Mouse (Mus musculus): Measurements from ENCODE around the gene Cnih2. TPM values are rescaled to one million over a fixed set of nuclear protein-coding genes. Genes with fewer than 3 reads are reported as not detected.
A peak's percentile ranks its signal among the peaks of the same experiment; 100 is the strongest.

Gene Cnih2
- polyA plus RNA-seq, 1 experiment, result 5.2 TPM

GRCm38 (mm10) chr19:5051031-5051430, 47.3 kb downstream of the Cnih2 start:
- H3K27ac ChIP-seq (ENCODE audit: insufficient read depth, low read length), result peak overlapping the region; percentile 87

GRCm38 (mm10) chr19:5050047-5050905, 48.0 kb downstream of the Cnih2 start, which contains the start of gene Rin1:
Rin1 (plus strand) TSS chr19:5050481.
- 0 out of 2 replicates have a peak, but pooled peaks cover 7% of the 10 kb centered on the region for H3K4me1 ChIP-seq (ENCODE audit: control insufficient read depth, insufficient read depth, low read length)
- TF ChIP-seq POLR2A (IDR thresholded peaks at IDR 0.05; ENCODE audit: low read depth, low read length) (peak; percentile 88), CTCF (IDR thresholded peaks at IDR 0.05; ENCODE audit: borderline replicate concordance, insufficient read depth, low read length) (no peak)
- H3K4me3 ChIP-seq (ENCODE audit: insufficient read depth, low read length), result peak within 1 kb of the TSS; percentile 69
- H3K27ac ChIP-seq (ENCODE audit: insufficient read depth, low read length), result peak within 1 kb of the TSS; percentile 87

More at GRCm38 (mm10) chr19:5051031-5051430, 47.3 kb downstream of the Cnih2 start:
- Histone ChIP-seq H3K4me3 (ENCODE audit: insufficient read depth, low read length) (peak overlapping the region; percentile 69), H3K4me1 (ENCODE audit: control insufficient read depth, insufficient read depth, low read length) (0 out of 2 replicates have a peak, but pooled peaks cover 2% of the 10 kb centered on the region)
- no peak for TF ChIP-seq CTCF (IDR thresholded peaks at IDR 0.05; ENCODE audit: borderline replicate concordance, insufficient read depth, low read length)
- no peak; the same call in 1 of the 2 replicates for TF ChIP-seq POLR2A (IDR thresholded peaks at IDR 0.05; ENCODE audit: low read depth, low read length)

GRCm38 (mm10) chr19:5049325-5049724, 49.0 kb downstream of the Cnih2 start:
- 0 out of 2 replicates have a peak, but pooled peaks cover 7% of the 10 kb centered on the region for H3K4me1 ChIP-seq (ENCODE audit: control insufficient read depth, insufficient read depth, low read length)
- H3K27ac ChIP-seq (ENCODE audit: insufficient read depth, low read length), result peak overlapping the region; percentile 65
- TF ChIP-seq CTCF (IDR thresholded peaks at IDR 0.05; ENCODE audit: borderline replicate concordance, insufficient read depth, low read length), result no peak
- no peak for TF ChIP-seq POLR2A (IDR thresholded peaks at IDR 0.05; ENCODE audit: low read depth, low read length)
- no peak overlapping the region for H3K4me3 ChIP-seq (ENCODE audit: insufficient read depth, low read length)

DNA sequence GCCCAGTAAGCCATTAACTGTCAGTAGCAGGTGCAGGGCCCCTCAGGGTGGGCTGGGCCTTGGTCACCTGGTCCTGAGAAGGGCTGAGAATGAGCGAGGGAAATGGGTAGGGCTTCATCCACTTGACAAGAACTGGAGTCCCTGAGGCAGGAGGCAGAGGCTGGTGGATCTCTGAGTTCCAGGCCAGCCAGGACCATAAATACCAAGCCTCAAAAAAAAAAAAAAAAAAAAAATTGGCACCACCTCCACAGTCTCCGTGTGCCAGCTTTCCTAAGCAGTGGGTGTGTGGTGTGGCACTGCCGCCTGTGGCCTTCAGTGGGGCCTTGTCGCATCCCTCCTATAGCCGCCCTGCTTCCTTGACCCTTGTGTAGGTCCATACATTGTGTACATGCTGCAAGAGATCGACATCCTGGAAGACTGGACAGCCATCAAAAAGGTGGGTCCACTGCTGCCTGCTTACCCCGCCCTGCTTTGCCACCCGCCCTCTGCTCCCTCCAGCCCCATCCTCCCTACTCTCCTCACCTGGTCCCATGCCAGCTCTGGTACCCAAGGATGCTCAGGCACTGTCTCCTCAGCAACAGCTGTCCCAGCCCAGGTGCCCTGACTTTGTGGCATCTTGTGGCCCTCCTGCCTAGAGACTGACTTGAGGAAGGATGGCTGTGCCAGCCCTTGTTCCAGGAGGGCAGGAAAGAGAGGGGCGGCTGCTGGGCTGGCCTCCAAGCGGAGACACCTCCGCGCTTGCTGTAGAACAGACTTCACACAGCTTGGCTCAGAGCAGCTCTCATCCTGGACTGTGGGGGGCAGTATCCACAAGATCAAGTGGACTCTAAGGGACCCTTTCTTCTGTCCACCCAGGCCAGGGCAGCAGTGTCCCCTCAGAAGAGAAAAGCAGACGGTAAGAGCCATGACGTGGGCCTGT, 49.9 kb downstream of the Cnih2 start:
- H3K27ac ChIP-seq (ENCODE audit: insufficient read depth, low read length), result no peak overlapping the region
- H3K4me1 ChIP-seq (ENCODE audit: control insufficient read depth, insufficient read depth, low read length), result 0 out of 2 replicates have a peak, but pooled peaks cover 7% of the 10 kb centered on the region
- no peak for TF ChIP-seq POLR2A (IDR thresholded peaks at IDR 0.05; ENCODE audit: low read depth, low read length)
- no peak for TF ChIP-seq CTCF (IDR thresholded peaks at IDR 0.05; ENCODE audit: borderline replicate concordance, insufficient read depth, low read length)

DNA sequence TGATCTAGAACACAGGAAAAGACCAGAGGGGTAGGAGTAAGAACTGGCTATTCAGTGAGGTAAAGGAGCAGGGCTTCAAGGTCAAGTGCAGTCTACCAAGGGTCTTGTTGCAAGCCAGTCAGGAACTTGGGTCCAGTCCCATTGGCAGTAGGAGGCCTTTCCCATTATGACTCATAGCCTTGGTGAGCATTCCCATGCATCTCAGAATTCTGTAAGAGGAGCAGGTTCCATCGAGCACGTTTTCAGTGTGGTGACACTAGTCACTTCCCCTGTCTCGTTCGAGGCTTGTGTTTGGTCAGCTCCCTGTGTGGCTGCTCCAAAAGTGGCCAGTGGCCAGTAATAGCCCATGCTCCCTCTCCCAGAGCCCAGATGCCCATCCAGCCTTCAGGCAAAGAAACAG, 52.8 kb downstream of the Cnih2 start:
- no peak for TF ChIP-seq POLR2A (IDR thresholded peaks at IDR 0.05; ENCODE audit: low read depth, low read length)
- no peak for TF ChIP-seq CTCF (IDR thresholded peaks at IDR 0.05; ENCODE audit: borderline replicate concordance, insufficient read depth, low read length)
- Histone ChIP-seq H3K27ac (ENCODE audit: insufficient read depth, low read length) (0 out of 2 replicates have a peak overlapping the region, but pooled peaks have one; percentile 8), H3K4me3 (ENCODE audit: insufficient read depth, low read length) (no peak overlapping the region), H3K4me1 (ENCODE audit: control insufficient read depth, insufficient read depth, low read length) (peaks cover 10% of the 10 kb centered on the region; the same call in 1 of the 2 replicates)

More for the DNA sequence above, 49.9 kb downstream of the Cnih2 start:
- H3K4me3 ChIP-seq (ENCODE audit: insufficient read depth, low read length), result no peak overlapping the region

Other genes with a start within 250 kb of the Cnih2 start
- 20.3 and 23.5 TPM in 2 replicates for gene Ctsf, start 243.4 kb downstream of the Cnih2 start, polyA plus RNA-seq (2011; ENCODE audit: insufficient read length, low read depth, missing spikeins)
- 1.4 and 1.5 TPM in 2 replicates for gene Actn3, start 220.6 kb downstream of the Cnih2 start, polyA plus RNA-seq (2011; ENCODE audit: insufficient read length, low read depth, missing spikeins)
- gene Zdhhc24, start 219.9 kb downstream of the Cnih2 start, polyA plus RNA-seq (2011; ENCODE audit: insufficient read length, low read depth, missing spikeins), result 9.5 and 11.1 TPM in 2 replicates
- gene Bbs1, start 191.9 kb downstream of the Cnih2 start, polyA plus RNA-seq (2011; ENCODE audit: insufficient read length, low read depth, missing spikeins), result 1.7 and 4.0 TPM in 2 replicates
- gene Dpp3, start 170.2 kb downstream of the Cnih2 start, polyA plus RNA-seq (2011; ENCODE audit: insufficient read length, low read depth, missing spikeins), result 74.9 and 81.0 TPM in 2 replicates
- 0.99 and 2.5 TPM in 2 replicates for gene Peli3, start 155.4 kb downstream of the Cnih2 start, polyA plus RNA-seq (2011; ENCODE audit: insufficient read length, low read depth, missing spikeins)
- 67.0 and 81.9 TPM in 2 replicates for gene Mrpl11, start 136.4 kb downstream of the Cnih2 start, polyA plus RNA-seq (2011; ENCODE audit: insufficient read length, low read depth, missing spikeins)
- gene Npas4, start 108.2 kb downstream of the Cnih2 start, polyA plus RNA-seq (2011; ENCODE audit: insufficient read length, low read depth, missing spikeins), result 4.5 and 7.4 TPM in 2 replicates
- gene Slc29a2, start 74.7 kb downstream of the Cnih2 start, polyA plus RNA-seq (2011; ENCODE audit: insufficient read length, low read depth, missing spikeins), result 6.0 and 8.0 TPM in 2 replicates
- gene B4gat1, start 59.7 kb downstream of the Cnih2 start, polyA plus RNA-seq (2011; ENCODE audit: insufficient read length, low read depth, missing spikeins), result 31.4 and 33.5 TPM in 2 replicates
- 0.60 and 1.5 TPM in 2 replicates for gene AC124502.3, start 59.6 kb downstream of the Cnih2 start, polyA plus RNA-seq (2011; ENCODE audit: insufficient read length, low read depth, missing spikeins)
- gene Brms1, start 57.2 kb downstream of the Cnih2 start, polyA plus RNA-seq (2011; ENCODE audit: insufficient read length, low read depth, missing spikeins), result 12.9 and 14.5 TPM in 2 replicates
- 60.2 and 82.9 TPM in 2 replicates for gene Rin1, start 48.0 kb downstream of the Cnih2 start, polyA plus RNA-seq (2011; ENCODE audit: insufficient read length, low read depth, missing spikeins)
- gene Cd248, start 30.4 kb downstream of the Cnih2 start, polyA plus RNA-seq (2011; ENCODE audit: insufficient read length, low read depth, missing spikeins), result 202 and 292 TPM in 2 replicates
- gene Tmem151a, start 13.0 kb downstream of the Cnih2 start, polyA plus RNA-seq (2011; ENCODE audit: insufficient read length, low read depth, missing spikeins), result 6.0 and 7.2 TPM in 2 replicates
- 94.1 and 96.4 TPM in 2 replicates for gene Yif1a, start 10.0 kb downstream of the Cnih2 start, polyA plus RNA-seq (2011; ENCODE audit: insufficient read length, low read depth, missing spikeins)
- 115 and 123 TPM in 2 replicates for gene Rab1b, start 8.6 kb upstream of the Cnih2 start, polyA plus RNA-seq (2011; ENCODE audit: insufficient read length, low read depth, missing spikeins)
- gene Klc2, start 20.0 kb upstream of the Cnih2 start, polyA plus RNA-seq (2011; ENCODE audit: insufficient read length, low read depth, missing spikeins), result 20.1 and 24.2 TPM in 2 replicates
- 23.3 and 23.5 TPM in 2 replicates for gene Pacs1, start 174.6 kb upstream of the Cnih2 start, polyA plus RNA-seq (2011; ENCODE audit: insufficient read length, low read depth, missing spikeins)
- 126 and 140 TPM in 2 replicates for gene Sf3b2, start 196.9 kb upstream of the Cnih2 start, polyA plus RNA-seq (2011; ENCODE audit: insufficient read length, low read depth, missing spikeins)
- gene Gal3st3, start 199.8 kb upstream of the Cnih2 start, polyA plus RNA-seq (2011; ENCODE audit: insufficient read length, low read depth, missing spikeins), result 0.20 and 0.35 TPM in 2 replicates
- not detected in 2 replicates for gene Catsper1, start 237.2 kb upstream of the Cnih2 start, polyA plus RNA-seq (2011; ENCODE audit: insufficient read length, low read depth, missing spikeins)

All from embryonic fibroblast, embryonic 13.5 days (primary cell).